Mouse (Mus musculus): Measurements from ENCODE around the gene Dao.

Gene Dao

GRCm38 (mm10) chr5:114027217-114027944 lies 23.9 kb downstream of the Dao start:
- DNase-seq (ENCODE audit: low read depth, low spot score), result no peak

DNA sequence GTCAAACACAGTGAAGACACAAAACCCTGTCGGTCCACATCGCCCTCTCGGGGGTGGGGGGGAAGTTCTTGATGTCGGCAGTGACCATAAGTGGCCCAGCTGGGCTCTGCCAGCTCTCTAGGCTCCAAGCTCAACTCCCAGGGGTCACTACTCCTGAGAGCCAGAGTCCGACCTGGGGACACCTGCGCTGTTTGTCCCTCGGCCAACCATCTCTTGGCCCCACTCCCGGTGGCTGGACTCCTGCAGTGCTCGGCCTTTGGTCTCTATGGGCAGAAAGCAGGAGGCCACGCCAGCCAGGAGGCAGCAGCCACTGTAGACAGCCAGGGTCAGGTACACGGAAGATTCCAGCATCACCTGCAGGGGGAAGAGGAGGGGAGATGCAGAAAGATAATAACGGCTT lies 24.6 kb downstream of the Dao start:
- DNase-seq (ENCODE audit: low read depth, low spot score), result no peak

GRCm38 (mm10) chr5:114030652-114031051 lies 27.1 kb downstream of the Dao start:
- DNase-seq (ENCODE audit: low read depth, low spot score), result no peak

DNA sequence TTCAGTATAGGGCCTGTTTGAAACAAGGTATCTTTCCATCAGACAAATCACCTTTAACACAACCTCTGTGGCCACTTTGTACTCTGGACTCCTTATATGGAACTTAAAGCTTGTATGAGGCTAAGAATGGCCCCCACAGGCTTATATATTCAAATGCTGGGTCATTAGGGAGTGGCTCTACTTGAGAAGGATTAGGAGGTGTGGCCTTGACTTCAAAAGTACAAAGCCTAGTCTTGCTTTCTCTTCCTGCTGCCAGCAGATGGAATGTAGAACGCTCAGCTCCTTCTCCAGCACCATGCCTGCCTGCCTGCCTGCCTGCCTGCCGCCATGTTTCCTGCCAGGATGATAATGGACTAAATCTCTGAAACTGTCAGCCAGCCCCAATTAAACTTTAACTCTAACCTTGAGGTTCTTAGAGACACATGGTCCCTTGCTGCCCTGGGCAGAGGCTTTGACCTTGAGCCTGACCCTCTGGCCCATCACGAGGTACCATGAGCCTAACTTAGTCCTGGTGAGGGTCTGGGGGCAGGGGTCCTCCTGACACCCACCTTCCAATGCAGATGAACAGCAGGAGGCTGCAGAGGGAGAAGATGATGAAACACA lies 28.8 kb downstream of the Dao start:
- DNase-seq (ENCODE audit: low read depth, low spot score), result no peak

GRCm38 (mm10) chr5:114034393-114034792 lies 30.9 kb downstream of the Dao start:
- DNase-seq (ENCODE audit: low read depth, low spot score), result no peak

DNA sequence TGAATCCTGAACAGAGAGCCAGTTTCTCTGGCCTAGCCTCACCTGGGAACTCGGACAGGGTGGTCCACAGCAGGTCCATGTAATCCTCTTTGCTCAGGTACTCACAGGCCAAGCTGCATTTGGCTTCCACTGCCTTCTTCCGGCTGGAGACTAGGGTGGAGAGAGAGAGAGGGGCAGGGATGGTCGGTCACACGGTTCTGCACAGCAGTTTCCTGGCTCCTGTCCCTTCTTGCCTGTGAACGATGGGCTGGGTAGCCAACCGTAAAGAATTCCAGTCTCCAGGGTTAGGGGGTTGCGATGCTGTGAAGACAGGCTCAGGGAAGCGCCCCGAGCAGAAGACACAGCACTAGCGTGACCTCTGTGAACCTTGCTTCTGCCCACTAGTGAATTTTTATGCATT lies 31.6 kb downstream of the Dao start:
- DNase-seq (ENCODE audit: low read depth, low spot score), result no peak

DNA sequence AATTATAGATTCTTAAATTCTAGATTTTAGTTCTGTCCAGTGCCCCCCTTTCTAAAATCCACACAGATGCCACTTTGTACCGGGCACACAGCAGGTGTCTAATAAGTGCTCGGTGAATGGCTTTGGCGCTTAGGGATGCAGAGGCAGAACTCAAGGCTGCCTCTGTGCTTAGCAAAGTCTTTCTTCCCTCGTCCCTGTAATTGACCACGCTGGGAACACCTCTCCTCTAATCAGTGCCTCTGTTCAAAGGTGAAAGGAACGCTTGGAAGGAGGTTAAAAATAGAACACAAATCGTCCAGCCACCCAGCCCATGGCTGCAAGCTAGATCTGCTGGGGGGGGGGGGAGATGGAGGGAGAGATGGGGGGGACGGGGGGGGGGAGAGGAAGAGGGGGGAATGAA lies 37.0 kb downstream of the Dao start:
- DNase-seq (ENCODE audit: low read depth, low spot score), result no peak

DNA sequence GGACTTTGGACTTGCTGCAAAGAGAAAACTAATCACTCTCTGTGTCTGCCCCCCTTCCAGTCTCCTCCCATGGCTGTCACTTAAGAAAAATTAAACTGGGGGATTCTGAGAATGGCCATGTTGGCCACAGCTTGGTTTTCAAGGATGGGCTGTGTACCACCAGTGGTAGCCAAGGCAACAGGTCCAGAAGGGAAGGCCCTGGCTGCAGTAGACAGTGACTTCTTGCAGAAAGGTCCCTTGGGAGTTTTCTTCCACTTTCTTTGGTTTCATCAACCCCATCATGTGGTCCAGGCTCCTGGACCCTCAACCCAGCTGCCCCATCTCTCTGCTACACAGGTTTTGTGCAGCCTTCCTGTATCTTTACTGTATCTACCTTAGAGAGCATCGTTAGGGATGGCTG lies 37.4 kb downstream of the Dao start:
- no peak for DNase-seq (ENCODE audit: low read depth, low spot score)

DNA sequence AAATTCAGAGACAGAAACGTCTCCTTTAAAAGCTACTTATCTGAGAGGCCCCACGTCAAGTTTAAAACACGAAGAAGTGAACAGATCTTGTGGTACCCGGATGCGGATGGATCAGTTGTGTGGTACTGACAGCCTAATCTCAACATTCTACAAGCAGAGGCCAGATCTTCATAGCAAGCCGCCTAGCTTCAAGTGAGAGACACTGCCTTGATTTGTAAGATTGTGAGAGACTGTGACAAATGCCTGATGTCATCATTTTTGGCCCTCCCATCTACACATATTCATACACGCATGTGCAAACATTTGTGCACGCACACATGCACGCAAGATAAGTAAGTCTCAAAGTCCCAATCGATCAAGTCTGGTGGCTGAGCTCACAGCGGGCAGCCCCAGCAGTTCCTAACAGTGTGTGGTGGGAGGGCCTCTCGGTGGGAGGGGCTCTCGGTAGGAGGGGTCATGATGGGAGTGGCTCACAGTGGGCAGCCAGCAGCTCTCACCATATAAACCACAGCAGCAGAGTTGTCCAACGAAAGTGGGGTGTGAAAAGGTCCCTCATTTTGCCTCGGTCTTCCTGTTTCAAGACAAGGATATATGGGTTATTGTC lies 37.9 kb downstream of the Dao start:
- DNase-seq (ENCODE audit: low read depth, low spot score), result no peak

GRCm38 (mm10) chr5:114043800-114044199 lies 40.3 kb downstream of the Dao start:
- no peak for DNase-seq (ENCODE audit: low read depth, low spot score)

DNA sequence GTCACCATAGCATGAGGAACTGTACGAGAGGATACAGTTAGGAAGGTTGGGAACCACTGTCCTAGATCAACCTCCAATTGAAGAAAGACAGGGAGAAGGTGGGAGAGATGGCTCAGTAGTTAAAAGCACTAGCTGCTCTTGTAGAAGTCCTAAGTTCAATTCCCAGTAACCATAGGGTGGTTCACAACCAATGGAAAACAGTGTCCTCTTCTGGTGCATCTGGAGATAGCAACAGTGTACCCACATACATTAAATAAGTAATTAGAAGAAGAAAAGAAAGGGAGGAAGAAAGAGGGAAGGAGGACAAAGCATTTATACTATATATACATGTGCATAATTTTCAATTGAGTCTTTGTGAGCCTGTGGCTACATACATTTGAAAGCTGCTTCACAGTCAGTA lies 41.6 kb downstream of the Dao start:
- DNase-seq (ENCODE audit: low read depth, low spot score), result no peak

GRCm38 (mm10) chr5:114046151-114046550 lies 42.6 kb downstream of the Dao start:
- DNase-seq (ENCODE audit: low read depth, low spot score), result no peak

DNA sequence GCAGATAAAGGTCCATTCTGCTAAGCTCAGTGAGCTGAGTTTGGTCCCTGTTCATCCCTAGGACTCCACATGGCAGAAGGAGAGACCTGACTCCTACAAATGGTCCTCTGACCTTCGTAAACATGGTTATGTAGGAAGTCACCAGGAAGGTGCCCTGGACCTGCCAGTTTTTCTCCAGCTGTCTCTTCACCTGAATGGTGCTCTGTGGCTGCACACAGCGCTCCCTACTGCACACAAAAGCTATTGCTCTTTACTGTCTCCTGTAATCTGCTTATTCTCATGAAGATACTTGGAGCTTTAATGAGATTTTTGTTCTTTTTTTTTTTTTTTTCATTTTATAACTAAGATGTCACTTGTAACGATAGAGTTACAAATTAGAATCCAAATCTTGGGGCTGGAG lies 43.1 kb downstream of the Dao start:
- no peak for DNase-seq (ENCODE audit: low read depth, low spot score)

GRCm38 (mm10) chr5:114047182-114047581 lies 43.7 kb downstream of the Dao start:
- DNase-seq (ENCODE audit: low read depth, low spot score), result no peak

- no peak for DNase-seq (ENCODE audit: low read depth, low spot score)
Measured at GRCm38 (mm10) chr5:114048731-114049308, 45.3 kb downstream of the Dao start.

- DNase-seq (ENCODE audit: low read depth, low spot score), result no peak
Measured at GRCm38 (mm10) chr5:114052246-114052761, 48.8 kb downstream of the Dao start.

- DNase-seq (ENCODE audit: low read depth, low spot score), result no peak
Measured at GRCm38 (mm10) chr5:114057129-114057731, 53.7 kb downstream of the Dao start.

- DNase-seq (ENCODE audit: low read depth, low spot score), result no peak
Measured at GRCm38 (mm10) chr5:114061675-114062074, 58.2 kb downstream of the Dao start.

- no peak for DNase-seq (ENCODE audit: low read depth, low spot score)
Measured at GRCm38 (mm10) chr5:114063958-114064357, 60.5 kb downstream of the Dao start.

DNA sequence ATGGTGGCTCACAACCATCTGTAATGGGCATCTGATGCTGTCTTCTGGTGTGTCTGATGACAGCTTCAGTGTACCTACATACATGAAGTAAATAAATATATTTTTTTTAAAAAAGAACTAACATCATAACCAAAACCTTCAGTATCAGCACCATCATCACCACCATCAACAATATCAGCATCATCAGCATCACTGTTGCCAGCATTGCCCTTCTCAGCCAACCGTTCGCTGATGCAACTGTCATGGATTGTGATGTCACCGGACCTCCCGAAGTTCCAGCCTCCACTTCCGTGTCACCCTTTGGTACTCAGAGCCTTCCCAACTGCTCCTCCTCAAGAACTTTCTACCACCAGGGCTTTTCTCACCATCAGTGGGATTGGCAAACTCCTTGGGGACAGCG lies 61.7 kb downstream of the Dao start, which contains the start of gene Usp30:
Gene Usp30, plus strand, starts transcription at position 301 of the 400 bp plus-strand sequence.
- DNase-seq (ENCODE audit: low read depth, low spot score), result no peak

GRCm38 (mm10) chr5:114066601-114067000 lies 63.1 kb downstream of the Dao start:
- no peak for DNase-seq (ENCODE audit: low read depth, low spot score)

DNA sequence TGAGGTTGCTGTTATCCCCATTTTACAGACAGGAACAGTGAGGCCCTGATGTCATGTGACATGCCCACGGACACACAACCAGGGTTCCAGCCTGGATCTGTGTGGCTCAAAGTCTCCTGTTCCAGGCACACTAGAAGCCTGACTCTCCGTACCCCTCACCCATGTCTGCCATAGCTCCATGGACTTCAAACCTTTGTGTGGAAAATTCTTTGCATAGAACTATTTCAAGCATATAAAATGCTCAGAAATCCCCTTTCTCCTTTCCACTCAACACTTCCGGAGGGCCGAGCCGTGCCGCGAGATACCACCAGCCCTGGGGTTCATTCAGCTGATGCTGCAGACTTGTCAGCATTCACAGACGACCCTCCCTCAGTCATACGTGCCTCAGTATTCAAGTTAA lies 64.0 kb downstream of the Dao start:
- DNase-seq (ENCODE audit: low read depth, low spot score), result no peak

Data from telencephalon, adult 2 months (tissue).